Mouse (Mus musculus) CH12.LX (cell line): Measurements from ENCODE around the gene Ezr. TPM values are rescaled to one million over a fixed set of nuclear protein-coding genes. Genes with fewer than 3 reads are reported as not detected.

Experiments used
- DNase-seq: peaks from one replicate; pipeline ENCODE4 v3.0.0-alpha.2; 2013; ENCODE audit errors: extremely low read depth
- H3K27ac ChIP-seq: 2 replicates; pipeline ENCODE4 v1.5.1; 2012; ENCODE audit warnings: low read depth, mild to moderate bottlenecking, control low read depth, moderate library complexity; ENCODE audit not compliant: insufficient read depth
- H3K27me3 ChIP-seq: replicated peaks from 2 replicates; pipeline ENCODE3; 2012; ENCODE audit warnings: inconsistent platforms
- H3K36me3 ChIP-seq, 2 experiments: replicated peaks in 1 of 2; 2 replicates each; pipeline versions ENCODE3 to v1.6.1; 2012; ENCODE audit warnings: inconsistent platforms in 1 of 2, low read length in 1 of 2, mild to moderate bottlenecking in 1 of 2, mixed read lengths in 1 of 2, moderate library complexity in 1 of 2; ENCODE audit not compliant: control insufficient read depth in 1 of 2, insufficient read depth in 1 of 2
- H3K4me1 ChIP-seq, 2 experiments: 2 replicates each; pipeline ENCODE4 v1.6.1; 2012; ENCODE audit warnings: inconsistent platforms in 1 of 2, moderate library complexity in 1 of 2; ENCODE audit not compliant: insufficient read depth in 2 of 2, control insufficient read depth in 1 of 2
- H3K4me2 ChIP-seq: 2 replicates; pipeline ENCODE4 v1.6.1; 2012; ENCODE audit warnings: low read depth, mild to moderate bottlenecking, control low read depth; ENCODE audit not compliant: poor library complexity, insufficient read depth, severe bottlenecking
- H3K4me3 ChIP-seq, 3 experiments: fragments of 150-350 bp in 1 of 3; sonication (generic) in 1 of 3; replicated peaks in 1 of 3; 2 replicates each; pipeline versions ENCODE3 to v1.5.1; 2011 to 2012; ENCODE audit warnings: low read depth in 2 of 3, low read length in 2 of 3, mild to moderate bottlenecking in 2 of 3, moderate library complexity in 2 of 3, control low read depth in 1 of 3, improper control_type of control experiment in 1 of 3, inconsistent platforms in 1 of 3, mixed read lengths in 1 of 3; ENCODE audit not compliant: poor library complexity in 1 of 3
- H3K79me2 ChIP-seq: replicated peaks from 2 replicates; pipeline ENCODE4 v1.6.1; 2012; ENCODE audit warnings: mild to moderate bottlenecking, moderate library complexity; ENCODE audit not compliant: control insufficient read depth, poor library complexity, insufficient read depth, severe bottlenecking; ENCODE audit errors: extremely low read depth
- H3K9ac ChIP-seq: 2 replicates; pipeline ENCODE4 v1.6.1; 2012; ENCODE audit warnings: low read depth, mild to moderate bottlenecking, control low read depth, moderate library complexity; ENCODE audit not compliant: insufficient read depth
- H3K9me3 ChIP-seq: replicated peaks from 2 replicates; pipeline ENCODE3; 2012; ENCODE audit warnings: low read length, inconsistent platforms, mixed read lengths
- CTCF ChIP-seq, 2 experiments: IDR thresholded peaks in 1 of 2; conservative IDR thresholded peaks in 1 of 2; 2 replicates each; pipeline ENCODE4 v1.5.1; 2011 to 2012; ENCODE audit warnings: low read depth in 2 of 2, low read length in 2 of 2, improper control_type of control experiment in 1 of 2, inconsistent platforms in 1 of 2, mild to moderate bottlenecking in 1 of 2, moderate library complexity in 1 of 2
- HCFC1 ChIP-seq: IDR thresholded peaks from 2 replicates; pipeline ENCODE4 v1.6.1; 2012; ENCODE audit warnings: low read depth, mild to moderate bottlenecking, inconsistent platforms, low read length, improper control_type of control experiment
- JUND ChIP-seq: conservative IDR thresholded peaks from 2 replicates; pipeline ENCODE4 v1.6.1; 2011; ENCODE audit warnings: low read depth, low read length, improper control_type of control experiment
- KAT2A ChIP-seq: IDR thresholded peaks from 2 replicates; pipeline ENCODE4 v1.6.1; 2012; ENCODE audit warnings: low read length, improper control_type of control experiment, inconsistent platforms; ENCODE audit not compliant: insufficient replicate concordance
- MAZ ChIP-seq: IDR thresholded peaks from 2 replicates; pipeline ENCODE4 v1.6.1; 2012; ENCODE audit warnings: low read depth, mild to moderate bottlenecking, inconsistent platforms, low read length, improper control_type of control experiment, moderate library complexity
- MXI1 ChIP-seq: IDR thresholded peaks from 2 replicates; pipeline ENCODE4 v1.6.1; 2011; ENCODE audit warnings: mild to moderate bottlenecking, low read depth, low read length, improper control_type of control experiment
- MYC ChIP-seq: IDR thresholded peaks from 2 replicates; pipeline ENCODE4 v1.6.1; 2011; ENCODE audit warnings: low read depth, mild to moderate bottlenecking, improper control_type of control experiment, low read length
- PAX5 ChIP-seq: IDR thresholded peaks from 2 replicates; pipeline ENCODE4 v1.6.1; 2012; ENCODE audit warnings: low read length, inconsistent platforms, mixed read lengths
- POLR2A ChIP-seq: IDR thresholded peaks from 2 replicates; pipeline ENCODE4 v1.6.1; 2011; ENCODE audit warnings: low read depth, mild to moderate bottlenecking, improper control_type of control experiment, low read length
- RAD21 ChIP-seq: IDR thresholded peaks from 2 replicates; pipeline ENCODE4 v1.6.1; 2011; ENCODE audit warnings: low read depth, mild to moderate bottlenecking, low read length, improper control_type of control experiment, moderate library complexity
- TBP ChIP-seq: conservative IDR thresholded peaks from 2 replicates; pipeline ENCODE4 v1.6.1; 2011; ENCODE audit warnings: low read depth, low read length, improper control_type of control experiment
- UBTF ChIP-seq: IDR thresholded peaks from 2 replicates; pipeline ENCODE4 v1.6.1; 2012; ENCODE audit warnings: low read depth, mild to moderate bottlenecking, inconsistent platforms, low read length, improper control_type of control experiment, moderate library complexity
- ZKSCAN1 ChIP-seq: IDR thresholded peaks from 2 replicates; pipeline ENCODE4 v1.6.1; 2012; ENCODE audit warnings: low read depth, inconsistent platforms, low read length, improper control_type of control experiment, borderline replicate concordance
- ZMIZ1 ChIP-seq: IDR thresholded peaks from 2 replicates; pipeline ENCODE4 v1.6.1; 2012; ENCODE audit warnings: low read depth, mild to moderate bottlenecking, inconsistent platforms, low read length, improper control_type of control experiment
- dilution Hi-C: fragments of 300-500 bp; cut with MboI; formaldehyde crosslinking; loops from 2 replicates; pipeline ENCODE4 v1.14.3; 2020; ENCODE audit warnings: low sequenced_read_pairs; ENCODE audit not compliant: extremely low pct_unique_long_range_greater_than_20kb, extremely low pct_ligation_motif_present
- in situ Hi-C: fragments of 300-500 bp; cut with MboI; formaldehyde crosslinking; loops from 3 replicates; pipeline ENCODE4 v1.14.3; 2019; ENCODE audit warnings: low sequenced_read_pairs, low pct_ligation_motif_present, low pct_unique_long_range_greater_than_20kb, mixed read lengths
- polyA plus RNA-seq: library from polyadenylated mRNA; unstranded; fragments of >175 nt; gene quantifications from 2 replicates; pipeline ENCODE4 v1.2.1, GENCODE M21; 2012; ENCODE audit warnings: low read depth; ENCODE audit not compliant: insufficient read length
- total RNA-seq, 2 experiments: library from RNA; depleted of rRNA; stranded (reverse); fragments of 300-350 nt in 1 of 2; fragments of >200 nt in 1 of 2; gene quantifications; 2 replicates each; pipeline ENCODE4 v1.2.3; 2012 to 2014

Gene Ezr
- total and polyA plus RNA-seq, 3 experiments: 107 to 207 (median 123) TPM

DNA sequence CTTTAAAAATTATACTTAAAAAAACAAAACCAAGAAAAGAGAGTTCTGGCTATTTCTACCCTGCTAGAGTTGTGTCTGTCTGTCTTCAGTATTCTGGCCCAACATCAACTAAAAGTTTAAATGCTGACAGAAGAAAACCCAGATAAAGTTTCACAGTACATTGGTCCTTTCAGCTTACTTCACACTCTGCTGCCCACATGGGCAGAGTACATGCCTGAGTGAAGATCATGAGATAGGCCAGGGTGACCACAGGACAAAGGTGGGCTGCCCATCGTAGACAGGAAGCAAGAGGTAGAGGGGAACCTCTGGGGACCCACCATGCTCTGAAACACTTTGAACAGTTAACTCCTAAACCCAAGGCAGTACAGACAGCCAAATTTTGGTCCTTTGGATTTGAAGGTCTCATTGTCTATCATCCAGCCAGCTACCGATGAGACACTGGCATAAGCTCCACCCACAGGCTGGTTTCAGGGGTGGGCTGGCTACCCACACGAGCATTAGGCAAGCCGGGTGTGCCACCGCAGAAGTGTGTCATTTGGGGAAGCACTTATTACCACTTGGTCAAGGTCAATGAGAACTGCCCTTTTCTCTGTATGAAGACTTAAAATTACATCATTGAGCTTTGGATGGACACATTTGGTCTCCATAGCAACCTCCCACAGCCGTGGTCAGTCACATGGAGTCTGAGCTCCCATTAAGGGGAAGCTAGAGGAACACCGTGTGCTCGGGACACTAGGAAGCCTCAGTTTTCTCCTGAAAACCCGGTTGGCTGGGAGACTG lies 35.9 kb downstream of the Ezr start:
- H3K36me3 ChIP-seq: peaks cover 82 to 96% of the 10 kb centered on the region in 2 experiments
- in situ Hi-C loops: no loop called here
- H3K4me2 ChIP-seq: no peak overlapping the region
- no peaks in the 10 kb centered on the region for H3K79me2 ChIP-seq
- H3K4me3 ChIP-seq: no peak overlapping the region
- no peak for TF ChIP-seq MYC
- no peak for TF ChIP-seq KAT2A
- no peak for TF ChIP-seq HCFC1
- no peak for TF ChIP-seq MAZ
- no peak for TF ChIP-seq CTCF (conservative IDR thresholded peaks at IDR 0.05 in 1 of 2, IDR thresholded peaks at IDR 0.05 in 1 of 2; ENCODE audit: low read depth in 2 of 2, low read length in 2 of 2)
- TF ChIP-seq, all 38 proteins: peak for 0
- DNase-seq: no peak
- Histone ChIP-seq H3K27me3 (no peaks in the 10 kb centered on the region), H3K9ac (no peak overlapping the region), H3K4me1 (peaks cover 0 to 20% of the 10 kb centered on the region in 2 experiments; a peak in 3 of 4 replicates), H3K9me3 (no peaks in the 10 kb centered on the region), H3K27ac (no peak overlapping the region)
- dilution Hi-C loops: no loop called here

DNA sequence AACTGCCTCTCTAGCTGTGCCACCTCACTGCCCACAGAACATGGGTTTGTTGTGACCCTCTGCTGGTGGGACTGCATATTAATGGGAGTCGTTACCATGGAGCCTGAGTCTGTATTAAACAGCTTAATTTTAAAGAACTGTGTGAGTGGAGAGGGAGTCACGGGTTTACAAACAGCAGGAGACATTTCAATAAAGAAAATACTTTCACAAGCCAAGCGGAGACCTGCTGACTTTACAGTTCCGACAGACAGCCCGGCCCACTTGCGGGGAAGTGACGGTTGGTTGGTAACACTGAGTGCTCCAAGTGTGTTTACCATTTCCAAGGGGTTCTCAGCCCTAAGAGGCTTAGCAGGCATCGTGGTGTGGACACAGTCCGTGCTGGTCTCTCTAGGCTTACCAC lies 36.6 kb downstream of the Ezr start:
- Histone ChIP-seq H3K9ac (no peak overlapping the region), H3K27ac (no peak overlapping the region), H3K27me3 (no peaks in the 10 kb centered on the region), H3K4me1 (peaks cover 0 to 20% of the 10 kb centered on the region in 2 experiments; a peak in 3 of 4 replicates), H3K4me3 (no peak overlapping the region), H3K36me3 (peaks cover 82 to 96% of the 10 kb centered on the region in 2 experiments), H3K79me2 (no peaks in the 10 kb centered on the region), H3K9me3 (no peaks in the 10 kb centered on the region), H3K4me2 (no peak overlapping the region)
- DNase-seq: no peak
- in situ Hi-C loops (no loop called here), dilution Hi-C loops (no loop called here)
- TF ChIP-seq POLR2A (0 out of 2 replicates have a peak, but pooled peaks have one; percentile 6), JUND (no peak)

DNA sequence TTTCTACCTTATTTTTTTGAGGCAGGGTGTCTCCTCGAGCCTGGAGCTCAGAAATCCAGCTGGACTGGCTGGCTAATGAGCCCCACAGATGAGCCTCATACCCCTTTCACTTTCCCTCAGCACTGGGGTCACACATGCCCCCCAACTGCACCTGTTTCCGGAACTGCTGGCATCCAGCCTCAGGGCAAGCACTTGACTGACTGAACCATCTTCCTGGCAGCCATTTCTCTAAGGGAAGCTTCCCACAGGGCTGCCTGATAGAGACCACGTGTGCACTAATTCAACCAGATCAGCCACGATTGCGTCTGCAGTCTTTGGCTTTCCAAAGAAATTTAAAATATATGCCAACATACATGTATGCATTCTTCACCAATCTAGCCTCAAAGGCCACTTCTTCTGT lies 37.1 kb downstream of the Ezr start:
- Histone ChIP-seq H3K9me3 (no peaks in the 10 kb centered on the region), H3K4me3 (no peak overlapping the region), H3K27ac (no peak overlapping the region), H3K9ac (no peak overlapping the region), H3K36me3 (peaks cover 83 to 96% of the 10 kb centered on the region in 2 experiments), H3K27me3 (no peaks in the 10 kb centered on the region), H3K4me1 (peaks cover 0 to 20% of the 10 kb centered on the region in 2 experiments; a peak in 3 of 4 replicates), H3K4me2 (no peak overlapping the region), H3K79me2 (no peaks in the 10 kb centered on the region)
- DNase-seq: no peak
- in situ Hi-C loops (no loop called here), dilution Hi-C loops (no loop called here)
- TF ChIP-seq TBP (no peak), UBTF (no peak), RAD21 (no peak), MXI1 (no peak), PAX5 (no peak), ZKSCAN1 (no peak), ZMIZ1 (no peak)
